Mouse (Mus musculus): ENCODE data around the gene Gria2.

GRCm38 (mm10) chr3:80758363-80758762, 44.3 kb downstream of the Gria2 start:
- TF ChIP-seq TAL1 (IDR thresholded peaks at IDR 0.05; ENCODE audit: low read length) (no peak), GATA1 (IDR thresholded peaks at IDR 0.05; ENCODE audit: low read length) (no peak)

All from erythroblast, embryonic 14.5 days (primary cell).